Mouse (Mus musculus) stomach, embryonic 14.5 days (tissue): ENCODE measurements at regions not wholly inside any gene's neighbourhood (a gene's known extent, or its start where the extent isn't known, plus 50 kb on each side); places are given as distances from the start of the nearest gene placed in this dataset.

ENCODE experiments used
- ATAC-seq: fragments of 200-750 bp; cut with Nextera tagmentation; 2 replicates; pipeline ENCODE4 v1.8.0; 2017; ENCODE audit warnings: low read depth, moderate TSS enrichment; ENCODE audit not compliant: insufficient number of reproducible peaks, insufficient read depth, low FRiP score
- H3K27ac ChIP-seq: fragments of 300-500 bp; sonication (generic); 2 replicates; pipeline ENCODE4 v1.5.1; 2014; ENCODE audit warnings: mild to moderate bottlenecking, low read length, moderate library complexity, mixed read lengths
- H3K27me3 ChIP-seq: fragments of 300-500 bp; sonication (generic); 2 replicates; pipeline ENCODE4 v1.6.1; 2014; ENCODE audit warnings: low read length, control low read depth, mixed read lengths; ENCODE audit not compliant: control insufficient read depth, insufficient read depth
- H3K36me3 ChIP-seq: fragments of 300-500 bp; sonication (generic); 2 replicates; pipeline ENCODE4 v1.6.1; 2014; ENCODE audit warnings: mild to moderate bottlenecking, control low read depth, low read length, moderate library complexity, mixed read lengths; ENCODE audit not compliant: control insufficient read depth, insufficient read depth
- H3K4me1 ChIP-seq: fragments of 300-500 bp; sonication (generic); 2 replicates; pipeline ENCODE4 v1.6.1; 2014; ENCODE audit warnings: low read length, control low read depth, mixed read lengths; ENCODE audit not compliant: control insufficient read depth, insufficient read depth
- H3K4me2 ChIP-seq: fragments of 300-500 bp; sonication (generic); replicated peaks from 2 replicates; pipeline ENCODE4 v1.6.1; 2014; ENCODE audit warnings: low read depth, low read length, control low read depth
- H3K4me3 ChIP-seq: fragments of 300-500 bp; sonication (generic); 2 replicates; pipeline ENCODE4 v1.5.1; 2014; ENCODE audit warnings: low read depth, low read length, control low read depth
- H3K9ac ChIP-seq: fragments of 300-500 bp; sonication (generic); replicated peaks from 2 replicates; pipeline ENCODE4 v1.6.1; 2014; ENCODE audit warnings: low read depth, mild to moderate bottlenecking, control low read depth, low read length, moderate library complexity, mixed read lengths
- H3K9me3 ChIP-seq: fragments of 300-500 bp; sonication (generic); 2 replicates; pipeline ENCODE4 v1.6.1; 2016; ENCODE audit warnings: low read depth, low read length, control low read depth; ENCODE audit not compliant: control insufficient read depth
- WGBS: fragments of 180-500 bp; shearing (Covaris S2); extraction: QIAGEN DNeasy Blood & Tissue Kit; methylation state at CpG from one replicate; pipeline ENCODE4 v1.1.7; 2014; 5-methylcytosine and 5-hydroxymethylcytosine counted together

DNA sequence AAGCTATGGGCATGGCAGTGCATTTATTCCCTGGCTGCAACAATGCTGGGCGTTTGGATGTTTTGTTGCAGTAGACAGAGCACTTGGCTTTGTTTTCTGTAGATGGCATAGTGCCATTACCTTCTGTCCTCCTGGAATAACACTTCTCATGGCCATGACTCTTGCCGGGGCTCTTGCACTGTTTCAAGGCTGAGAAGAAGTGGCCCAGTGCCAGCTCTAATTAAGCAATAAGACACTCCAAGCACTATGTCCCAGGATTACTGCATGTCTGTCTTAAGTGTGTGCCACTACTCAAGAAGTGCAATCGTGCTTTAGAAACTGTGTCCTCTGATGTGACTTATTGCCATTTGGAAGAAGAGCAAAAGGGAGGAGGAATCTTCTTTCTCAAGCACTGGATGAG, 316.1 kb upstream of the Fam241a start:
- Histone ChIP-seq H3K36me3 (no peaks in the 10 kb centered on the region), H3K4me1 (no peaks in the 10 kb centered on the region), H3K4me3 (no peak overlapping the region), H3K4me2 (no peak overlapping the region), H3K9ac (no peak overlapping the region), H3K9me3 (no peaks in the 10 kb centered on the region), H3K27me3 (no peaks in the 10 kb centered on the region), H3K27ac (no peak overlapping the region)
- no peak for ATAC-seq
- 66% methylated on average over 3 of the region's 3 CpGs for WGBS

DNA sequence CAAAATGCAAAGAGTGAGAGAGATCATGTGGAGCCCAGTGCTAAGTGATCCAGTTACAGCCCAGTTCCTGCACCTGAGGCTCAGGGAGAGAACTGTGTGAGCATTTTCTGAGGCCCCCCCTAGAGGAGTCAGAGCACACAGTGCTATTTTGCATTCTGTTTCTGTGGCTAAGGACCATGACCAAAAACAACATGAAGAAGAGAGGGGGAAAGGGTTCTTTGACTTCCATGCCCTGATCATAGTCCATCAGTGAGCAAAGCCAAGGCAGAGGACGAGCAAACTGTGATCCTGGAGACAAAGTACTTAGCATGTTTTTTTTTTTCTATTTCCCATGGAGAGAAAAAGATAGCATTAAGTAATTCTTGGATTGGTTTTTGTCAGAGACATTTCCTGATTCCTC, 314.5 kb upstream of the Fam241a start:
- no peaks in the 10 kb centered on the region for H3K27me3 ChIP-seq
- WGBS, result 54% methylated on average over 1 of the region's 1 CpGs

DNA sequence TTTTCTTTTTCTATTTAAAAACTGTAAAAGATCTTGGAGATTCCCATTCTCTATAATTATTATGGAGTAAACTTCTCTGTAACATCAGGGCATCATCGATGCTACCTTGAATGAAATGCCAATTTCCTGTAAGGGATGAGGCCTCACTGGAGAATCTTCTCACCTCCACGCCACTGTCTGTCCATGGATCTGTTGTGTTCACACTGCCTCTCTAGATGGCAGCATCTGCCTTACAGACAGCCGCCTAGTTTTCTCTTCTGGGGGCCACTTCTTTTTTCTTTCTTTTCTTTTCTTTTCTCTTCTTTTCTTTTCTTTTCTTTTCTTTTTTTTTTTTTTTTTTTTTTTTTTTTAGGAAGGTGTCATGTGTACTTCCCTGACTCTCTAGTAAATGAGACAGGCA, 310.8 kb upstream of the Fam241a start:
- 55% methylated on average over 3 of the region's 3 CpGs for WGBS
- no peak overlapping the region for H3K4me3 ChIP-seq
- no peaks in the 10 kb centered on the region for H3K36me3 ChIP-seq
- no peaks in the 10 kb centered on the region for H3K4me1 ChIP-seq
- no peaks in the 10 kb centered on the region for H3K27me3 ChIP-seq
- H3K27ac ChIP-seq, result no peak overlapping the region
- ATAC-seq, result no peak
- H3K9ac ChIP-seq, result no peak overlapping the region
- no peaks in the 10 kb centered on the region for H3K9me3 ChIP-seq
- H3K4me2 ChIP-seq, result no peak overlapping the region

More for the DNA sequence above, 314.5 kb upstream of the Fam241a start:
- Histone ChIP-seq H3K36me3 (no peaks in the 10 kb centered on the region), H3K27ac (no peak overlapping the region), H3K4me3 (no peak overlapping the region), H3K9me3 (no peaks in the 10 kb centered on the region), H3K4me1 (no peaks in the 10 kb centered on the region), H3K4me2 (no peak overlapping the region), H3K9ac (no peak overlapping the region)
- ATAC-seq, result no peak

DNA sequence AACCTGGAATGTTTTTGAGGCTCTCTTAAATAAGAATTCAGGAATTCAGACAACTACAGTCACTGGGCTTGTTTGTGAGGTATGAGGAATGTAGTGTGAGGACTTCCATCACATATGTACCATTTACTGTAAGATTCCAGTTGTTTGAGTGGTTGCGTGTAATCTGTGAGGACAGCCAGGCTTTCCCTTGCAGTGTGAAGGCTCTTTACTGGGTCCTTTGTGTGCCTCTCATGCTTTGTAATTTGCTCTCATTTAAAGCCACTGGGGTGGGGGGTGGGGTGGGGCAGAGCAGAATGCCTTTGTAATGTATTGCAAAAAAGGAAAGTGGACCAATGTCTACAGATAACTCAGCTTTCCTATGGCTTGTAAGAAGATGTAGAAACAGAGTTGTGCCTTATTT, 310.4 kb upstream of the Fam241a start:
- Histone ChIP-seq H3K27me3 (no peaks in the 10 kb centered on the region), H3K4me1 (no peaks in the 10 kb centered on the region), H3K9me3 (no peaks in the 10 kb centered on the region), H3K36me3 (no peaks in the 10 kb centered on the region), H3K4me2 (no peak overlapping the region), H3K27ac (no peak overlapping the region), H3K9ac (no peak overlapping the region), H3K4me3 (no peak overlapping the region)
- 88% methylated on average over 1 of the region's 1 CpGs for WGBS
- no peak for ATAC-seq

DNA sequence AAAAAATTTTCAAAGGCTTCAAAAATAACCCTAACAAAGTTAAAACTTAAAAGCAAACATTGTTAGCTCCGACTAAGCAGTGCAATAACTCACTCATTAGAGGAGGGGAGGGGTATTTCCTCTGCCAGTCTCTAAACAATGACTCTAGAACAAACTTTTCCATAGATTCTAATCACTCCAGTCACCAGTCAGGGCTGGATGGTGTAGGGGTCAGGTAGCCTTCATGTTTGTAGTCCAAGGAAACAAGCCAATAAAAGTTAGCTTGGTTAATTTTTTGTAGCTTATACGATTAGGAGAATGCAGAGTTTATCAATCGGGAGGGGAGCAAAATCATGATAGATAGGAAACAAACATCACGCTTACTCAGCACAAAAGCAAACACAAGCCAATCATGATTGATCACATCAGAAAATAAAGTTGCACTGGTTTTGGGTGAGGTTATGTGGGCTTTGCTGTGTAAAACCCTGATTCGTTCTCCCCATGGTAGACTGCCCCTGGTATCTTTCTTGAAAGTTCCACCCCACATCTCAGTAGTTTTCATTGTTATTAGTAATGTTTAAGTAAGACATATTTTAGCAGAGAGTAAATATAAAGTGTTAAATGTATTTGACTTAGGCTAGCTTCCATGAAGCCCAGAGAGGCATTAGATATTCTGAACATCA, 304.6 kb upstream of the Fam241a start:
- WGBS, result 44% methylated on average over 5 of the region's 5 CpGs
- ATAC-seq, result peak; percentile 63
- H3K27me3 ChIP-seq, result no peaks in the 10 kb centered on the region
- no peak overlapping the region for H3K4me3 ChIP-seq
- H3K9ac ChIP-seq, result no peak overlapping the region
- H3K4me1 ChIP-seq, result no peaks in the 10 kb centered on the region
- H3K27ac ChIP-seq, result no peak overlapping the region
- no peaks in the 10 kb centered on the region for H3K9me3 ChIP-seq
- H3K4me2 ChIP-seq, result no peak overlapping the region
- no peaks in the 10 kb centered on the region for H3K36me3 ChIP-seq

DNA sequence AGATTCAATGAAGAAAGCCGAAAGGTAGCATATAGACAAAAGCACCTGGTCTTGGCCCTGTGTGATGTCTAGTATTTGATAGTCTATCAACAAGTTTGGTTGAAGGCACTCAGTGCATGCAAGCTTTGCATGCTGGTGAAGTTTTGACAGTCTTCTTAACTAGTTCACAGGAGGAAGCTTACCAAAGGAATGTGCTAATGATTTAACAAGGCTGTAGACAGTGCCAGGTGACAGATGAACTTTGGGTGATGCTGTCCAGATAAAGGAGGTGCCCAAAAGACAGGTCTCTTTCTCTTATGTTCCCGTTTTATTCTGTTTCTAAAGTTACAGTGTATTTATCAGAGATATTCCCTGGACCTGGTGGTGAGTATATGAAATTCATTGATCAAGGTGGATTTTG, 303.3 kb upstream of the Fam241a start:
- H3K36me3 ChIP-seq, result no peaks in the 10 kb centered on the region
- H3K4me2 ChIP-seq, result no peak overlapping the region
- H3K4me3 ChIP-seq, result no peak overlapping the region
- no peaks in the 10 kb centered on the region for H3K27me3 ChIP-seq
- no peak for ATAC-seq
- H3K9me3 ChIP-seq, result no peaks in the 10 kb centered on the region
- WGBS, result 79% methylated on average over 2 of the region's 2 CpGs
- no peak overlapping the region for H3K27ac ChIP-seq
- H3K4me1 ChIP-seq, result no peaks in the 10 kb centered on the region
- no peak overlapping the region for H3K9ac ChIP-seq

DNA sequence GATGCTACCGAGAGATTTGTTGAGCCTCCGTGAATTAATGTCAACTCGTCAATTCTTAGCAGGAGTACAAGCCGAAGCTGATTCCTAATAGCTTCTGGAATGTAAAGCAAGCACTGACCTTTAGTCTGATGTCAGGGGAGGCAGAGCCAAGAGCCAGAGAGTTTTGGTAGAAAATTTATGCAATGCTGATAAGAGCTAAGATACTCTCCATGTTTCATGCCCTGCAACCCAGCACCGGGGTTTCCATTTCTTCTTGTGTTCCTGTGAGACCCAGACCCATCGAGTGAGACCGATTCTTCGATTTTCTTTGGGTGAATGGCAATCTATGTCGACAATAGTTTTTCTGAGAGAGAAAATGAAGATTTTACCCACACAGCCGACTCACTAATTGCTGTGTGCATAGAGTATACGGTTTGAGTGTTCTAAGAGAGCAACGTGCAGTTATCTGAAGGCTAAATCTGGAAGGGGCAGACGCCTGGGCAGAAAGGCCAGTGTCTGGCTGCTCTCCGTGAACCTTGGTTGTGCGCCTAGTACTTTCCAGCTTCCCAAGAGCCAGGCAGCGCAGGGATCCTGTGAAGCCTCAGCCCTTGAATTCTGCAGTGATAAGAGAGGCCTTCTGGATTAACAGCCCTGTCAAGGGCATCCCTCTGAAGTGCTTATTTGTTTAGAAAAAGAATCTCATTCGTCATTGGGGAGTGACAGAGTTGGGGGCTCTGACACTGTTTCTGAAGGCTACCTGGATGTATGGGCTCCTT, 296.1 kb upstream of the Fam241a start:
- Histone ChIP-seq H3K4me2 (no peak overlapping the region), H3K36me3 (no peaks in the 10 kb centered on the region), H3K4me3 (no peak overlapping the region), H3K9ac (no peak overlapping the region), H3K9me3 (no peaks in the 10 kb centered on the region), H3K4me1 (no peaks in the 10 kb centered on the region; the same call in 1 of the 2 replicates), H3K27me3 (no peaks in the 10 kb centered on the region), H3K27ac (no peak overlapping the region)
- ATAC-seq, result no peak
- WGBS, result 27% methylated on average over 17 of the region's 17 CpGs

DNA sequence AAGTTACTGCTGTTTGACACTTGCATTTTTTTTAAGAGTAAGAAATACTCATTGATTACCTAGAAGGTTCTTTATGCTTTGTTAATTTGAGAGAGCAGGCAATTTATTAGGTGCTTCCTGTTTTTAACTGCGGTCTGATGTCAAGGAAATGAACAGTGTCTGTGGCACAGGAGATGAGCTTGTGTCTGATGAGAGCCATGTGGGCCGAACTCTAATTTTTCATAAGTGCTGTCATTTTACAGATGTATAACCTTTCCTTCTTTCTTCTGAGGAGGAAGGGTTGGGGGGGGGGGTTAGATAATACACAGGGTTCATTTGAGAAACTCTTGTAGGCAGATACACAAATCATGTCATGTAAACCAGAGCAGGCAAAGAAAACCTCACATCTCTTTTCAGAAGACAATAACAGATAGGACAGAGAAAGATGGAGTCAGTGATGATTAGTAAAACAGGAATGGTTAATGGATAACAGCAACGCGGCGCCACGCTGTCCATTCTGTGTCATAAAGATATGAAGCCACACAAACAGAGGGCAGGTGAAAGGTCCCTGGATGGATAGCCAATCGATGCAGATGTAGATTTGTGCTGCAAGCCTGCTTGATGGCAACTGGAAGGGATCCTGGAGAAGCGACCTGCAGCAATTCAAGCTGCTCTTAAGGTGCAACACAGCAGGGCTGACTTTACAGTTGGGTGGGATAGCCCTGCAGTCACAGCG, 291.4 kb upstream of the Fam241a start:
- Histone ChIP-seq H3K4me1 (no peaks in the 10 kb centered on the region; the same call in 1 of the 2 replicates), H3K4me3 (no peak overlapping the region), H3K36me3 (no peaks in the 10 kb centered on the region), H3K9me3 (no peaks in the 10 kb centered on the region), H3K27ac (no peak overlapping the region), H3K4me2 (no peak overlapping the region), H3K27me3 (no peaks in the 10 kb centered on the region), H3K9ac (no peak overlapping the region)
- WGBS, result 35% methylated on average over 9 of the region's 9 CpGs
- ATAC-seq, result no peak
